Mouse (Mus musculus) spleen, adult 2 months (tissue): Measurements from ENCODE around the gene Wdr91.

Experiments used
- CTCF ChIP-seq: fragments of 200-500 bp; IDR thresholded peaks from 2 replicates; pipeline ENCODE4 v1.5.1; 2011; ENCODE audit warnings: mild to moderate bottlenecking, inconsistent platforms; ENCODE audit not compliant: insufficient read depth, insufficient read length, insufficient replicate concordance; ENCODE audit errors: extremely low read depth
- POLR2A ChIP-seq: fragments of 200-500 bp; IDR thresholded peaks from 2 replicates; pipeline ENCODE4 v1.6.1; 2011; ENCODE audit warnings: low read depth, low read length, inconsistent platforms

GRCm38 (mm10) chr6:34939451-34939850, 28.8 kb upstream of the Wdr91 start:
- no peak for TF ChIP-seq CTCF
- TF ChIP-seq POLR2A = no peak
